Mouse (Mus musculus) hindbrain, embryonic 11.5 days (tissue): ENCODE results near the gene Apol9a. TPM values are rescaled to one million over a fixed set of nuclear protein-coding genes. Genes with fewer than 3 reads are reported as not detected.
"Not testable (repeated sequence)": the region's sequence is repeated elsewhere in the genome, so short reads cannot be mapped to it uniquely, and the experiment has no call there.

Source experiments
- ATAC-seq: fragments of 200-750 bp; cut with Nextera tagmentation; 2 replicates; pipeline ENCODE4 v1.8.0; 2017; ENCODE audit warnings: mild to moderate bottlenecking, moderate TSS enrichment, moderate library complexity; ENCODE audit not compliant: low FRiP score
- DNase-seq: peaks from one replicate; pipeline ENCODE4 v3.0.0-alpha.2; 2015; ENCODE audit warnings: low spot score
- H3K27ac ChIP-seq: fragments of 300-500 bp; sonication (generic); 2 replicates; pipeline ENCODE4 v1.5.1; 2014; ENCODE audit warnings: mild to moderate bottlenecking, low read depth, low read length
- H3K27me3 ChIP-seq: fragments of 300-500 bp; sonication (generic); 2 replicates; pipeline ENCODE4 v1.6.1; 2014; ENCODE audit warnings: mild to moderate bottlenecking, low read length, moderate library complexity, mixed read lengths; ENCODE audit not compliant: control insufficient read depth, insufficient read depth
- H3K36me3 ChIP-seq: fragments of 300-500 bp; sonication (generic); 2 replicates; pipeline ENCODE4 v1.6.1; 2014; ENCODE audit warnings: mild to moderate bottlenecking, low read length, moderate library complexity, mixed read lengths; ENCODE audit not compliant: control insufficient read depth, insufficient read depth
- H3K4me1 ChIP-seq: fragments of 300-500 bp; sonication (generic); replicated peaks from 2 replicates; pipeline ENCODE4 v1.6.1; 2014; ENCODE audit warnings: low read length, mixed read lengths; ENCODE audit not compliant: control insufficient read depth, insufficient read depth
- H3K4me2 ChIP-seq: fragments of 300-500 bp; sonication (generic); replicated peaks from 2 replicates; pipeline ENCODE4 v1.6.1; 2014; ENCODE audit warnings: mild to moderate bottlenecking, low read depth, low read length
- H3K4me3 ChIP-seq: fragments of 300-500 bp; sonication (generic); 2 replicates; pipeline ENCODE4 v1.5.1; 2014; ENCODE audit warnings: low read depth, low read length
- H3K9ac ChIP-seq: fragments of 300-500 bp; sonication (generic); 2 replicates; pipeline ENCODE4 v1.6.1; 2014; ENCODE audit warnings: low read depth, low read length
- H3K9me3 ChIP-seq: fragments of 300-500 bp; sonication (generic); 2 replicates; pipeline ENCODE4 v1.6.1; 2016; ENCODE audit warnings: low read length; ENCODE audit not compliant: control insufficient read depth
- WGBS: fragments of 180-500 bp; shearing (Covaris S2); extraction: QIAGEN DNeasy Blood & Tissue Kit; methylation state at CpG from one replicate; pipeline ENCODE4 v1.1.7; 2014; 5-methylcytosine and 5-hydroxymethylcytosine counted together
- polyA plus RNA-seq: library from polyadenylated mRNA; unstranded; fragments of >200 nt; fragmentation: Nextera tagmentation; extraction: Ambion mirVana; gene quantifications from 2 replicates; pipeline ENCODE4 v1.2.1, GENCODE M21; 2014

The Apol9a gene
- polyA plus RNA-seq: 0.03 and 0.06 TPM in 2 replicates

DNA sequence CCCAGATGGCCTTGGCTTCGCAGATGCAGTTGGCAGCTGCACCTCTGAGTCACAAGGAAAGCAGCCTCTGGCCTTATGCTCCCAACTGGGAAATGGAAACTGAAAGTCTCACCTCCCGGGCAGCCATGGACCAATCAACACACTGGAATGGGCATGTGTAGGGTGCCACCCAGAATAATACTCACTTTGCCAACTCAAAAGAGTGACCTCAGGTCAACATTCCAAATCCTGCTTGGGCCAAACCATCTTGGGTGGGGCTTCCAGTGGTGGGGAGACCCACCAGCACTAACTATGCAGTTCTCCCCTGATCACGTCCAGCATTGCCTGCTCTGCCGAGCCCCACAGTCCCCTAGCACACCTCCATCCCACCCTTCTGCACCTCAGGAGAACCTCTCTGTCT is at the start of gene Apol9a:
Apol9a (minus strand) TSS at position 101 of the 400 bp plus-strand sequence.
- not testable (repeated sequence) for H3K4me1 ChIP-seq, H3K9me3 ChIP-seq, H3K9ac ChIP-seq, H3K27me3 ChIP-seq, H3K27ac ChIP-seq, H3K4me3 ChIP-seq, DNase-seq, H3K36me3 ChIP-seq, ATAC-seq, H3K4me2 ChIP-seq
- 86% methylated on average over 1 of the region's 4 CpGs for WGBS

DNA sequence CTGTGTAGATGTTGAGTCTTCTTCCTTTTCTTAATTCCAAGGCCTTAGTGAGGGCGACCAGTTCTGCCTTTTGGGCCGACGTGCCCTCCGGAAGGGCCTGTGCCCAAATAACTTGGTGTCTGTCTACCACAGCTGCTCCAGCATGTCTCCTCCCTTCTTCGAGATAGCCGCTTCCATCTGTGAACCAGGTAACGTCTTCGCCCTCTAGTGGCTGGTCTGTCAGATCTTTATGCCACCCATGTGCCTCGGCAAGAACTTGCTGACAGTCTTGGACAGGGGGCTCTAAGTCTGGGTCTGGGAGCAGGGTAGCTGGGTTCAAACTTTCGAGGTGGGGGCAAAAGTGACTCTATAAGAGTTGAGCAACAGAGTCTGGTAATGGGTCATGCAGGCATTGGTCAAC is 39.0 kb upstream of the Apol9a start:
- H3K4me1 ChIP-seq, H3K4me3 ChIP-seq, H3K27ac ChIP-seq, H3K36me3 ChIP-seq, H3K4me2 ChIP-seq, H3K9me3 ChIP-seq, H3K9ac ChIP-seq, ATAC-seq, H3K27me3 ChIP-seq: not testable (repeated sequence)
- WGBS: 58% methylated on average over 10 of the region's 10 CpGs
- peak; percentile 4 for DNase-seq

- not testable (repeated sequence) for H3K27me3 ChIP-seq, H3K36me3 ChIP-seq, H3K27ac ChIP-seq, H3K4me1 ChIP-seq, H3K4me2 ChIP-seq, H3K4me3 ChIP-seq, H3K9me3 ChIP-seq, H3K9ac ChIP-seq, DNase-seq, ATAC-seq
- 83% methylated on average over 2 of the region's 2 CpGs for WGBS
These were observed 36.5 kb upstream of the Apol9a start, which contains the start of gene Apol7b for GRCm38 (mm10) chr15:77447392-77447791. Gene Apol7b (minus strand): TSS chr15:77447492.

- H3K9ac ChIP-seq, H3K27me3 ChIP-seq, H3K9me3 ChIP-seq, H3K4me1 ChIP-seq, H3K36me3 ChIP-seq, DNase-seq, ATAC-seq, H3K27ac ChIP-seq, H3K4me2 ChIP-seq, H3K4me3 ChIP-seq: not testable (repeated sequence)
- WGBS: 83% methylated on average over 1 of the region's 1 CpGs
These were observed 34.7 kb upstream of the Apol9a start for GRCm38 (mm10) chr15:77445668-77446067.

DNA sequence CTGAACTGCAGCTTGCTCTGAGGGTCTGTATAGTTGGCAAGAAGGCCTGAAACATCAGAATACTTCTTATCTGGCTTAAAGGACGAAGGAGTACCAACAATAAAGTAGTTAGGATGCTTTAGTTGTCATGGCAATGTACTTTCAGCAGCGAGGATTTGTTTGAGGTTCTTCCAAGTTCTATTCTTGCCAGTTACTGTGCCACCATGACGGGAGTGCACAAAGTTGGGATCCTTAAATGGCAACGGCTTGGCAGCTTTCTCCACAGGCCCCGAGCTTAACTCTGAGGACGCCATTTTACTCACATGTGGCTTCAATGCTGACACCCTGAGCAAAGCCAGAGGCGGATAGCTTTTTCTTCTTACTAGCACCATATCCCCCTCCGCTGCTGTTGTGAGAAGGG is 33.8 kb upstream of the Apol9a start:
- not testable (repeated sequence) for H3K9ac ChIP-seq, DNase-seq, H3K36me3 ChIP-seq, H3K4me2 ChIP-seq, H3K9me3 ChIP-seq, ATAC-seq, H3K4me1 ChIP-seq, H3K27ac ChIP-seq, H3K4me3 ChIP-seq, H3K27me3 ChIP-seq
- WGBS: 81% methylated on average over 7 of the region's 8 CpGs

- H3K4me1 ChIP-seq, H3K36me3 ChIP-seq, H3K4me2 ChIP-seq, H3K27me3 ChIP-seq, H3K9ac ChIP-seq, H3K27ac ChIP-seq, H3K4me3 ChIP-seq, DNase-seq, H3K9me3 ChIP-seq, ATAC-seq: not testable (repeated sequence)
- WGBS: 72% methylated on average over 8 of the region's 10 CpGs
These were observed 17.9 kb upstream of the Apol9a start for GRCm38 (mm10) chr15:77428690-77429448.

- not testable (repeated sequence) for H3K9ac ChIP-seq, H3K4me3 ChIP-seq, H3K36me3 ChIP-seq, H3K27me3 ChIP-seq, ATAC-seq, H3K27ac ChIP-seq, DNase-seq, H3K9me3 ChIP-seq, H3K4me2 ChIP-seq, H3K4me1 ChIP-seq
- 73% methylated on average over 3 of the region's 7 CpGs for WGBS
These were observed 12.0 kb upstream of the Apol9a start for GRCm38 (mm10) chr15:77422925-77423324.

- DNase-seq, H3K9me3 ChIP-seq, ATAC-seq, H3K36me3 ChIP-seq, H3K27me3 ChIP-seq, H3K27ac ChIP-seq, H3K4me1 ChIP-seq, H3K4me2 ChIP-seq, H3K9ac ChIP-seq, H3K4me3 ChIP-seq: not testable (repeated sequence)
- WGBS: no CpG with 5 or more reads among the region's 3 CpGs
These were observed 8.7 kb upstream of the Apol9a start for GRCm38 (mm10) chr15:77419657-77420056.

- not testable (repeated sequence) for DNase-seq, H3K27me3 ChIP-seq, H3K9ac ChIP-seq, H3K4me3 ChIP-seq, H3K9me3 ChIP-seq, H3K36me3 ChIP-seq, ATAC-seq, H3K27ac ChIP-seq, H3K4me2 ChIP-seq, H3K4me1 ChIP-seq
- 37% methylated on average over 2 of the region's 10 CpGs for WGBS
These were observed 5.9 kb upstream of the Apol9a start for GRCm38 (mm10) chr15:77416655-77417333.
